Mouse (Mus musculus) cortical plate, adult 2 months (tissue): ENCODE data around the gene Gm10382.

ENCODE experiments used
- CTCF ChIP-seq: fragments of 200-500 bp; IDR thresholded peaks from 2 replicates; pipeline ENCODE4 v1.5.1; 2011; ENCODE audit warnings: mild to moderate bottlenecking, control low read depth, low read length; ENCODE audit not compliant: insufficient read depth; ENCODE audit errors: extremely low read depth
- POLR2A ChIP-seq: fragments of 200-500 bp; IDR thresholded peaks from 2 replicates; pipeline ENCODE4 v1.6.1; 2011; ENCODE audit warnings: mild to moderate bottlenecking, low read length, control low read depth; ENCODE audit not compliant: insufficient read depth; ENCODE audit errors: extremely low read depth

DNA sequence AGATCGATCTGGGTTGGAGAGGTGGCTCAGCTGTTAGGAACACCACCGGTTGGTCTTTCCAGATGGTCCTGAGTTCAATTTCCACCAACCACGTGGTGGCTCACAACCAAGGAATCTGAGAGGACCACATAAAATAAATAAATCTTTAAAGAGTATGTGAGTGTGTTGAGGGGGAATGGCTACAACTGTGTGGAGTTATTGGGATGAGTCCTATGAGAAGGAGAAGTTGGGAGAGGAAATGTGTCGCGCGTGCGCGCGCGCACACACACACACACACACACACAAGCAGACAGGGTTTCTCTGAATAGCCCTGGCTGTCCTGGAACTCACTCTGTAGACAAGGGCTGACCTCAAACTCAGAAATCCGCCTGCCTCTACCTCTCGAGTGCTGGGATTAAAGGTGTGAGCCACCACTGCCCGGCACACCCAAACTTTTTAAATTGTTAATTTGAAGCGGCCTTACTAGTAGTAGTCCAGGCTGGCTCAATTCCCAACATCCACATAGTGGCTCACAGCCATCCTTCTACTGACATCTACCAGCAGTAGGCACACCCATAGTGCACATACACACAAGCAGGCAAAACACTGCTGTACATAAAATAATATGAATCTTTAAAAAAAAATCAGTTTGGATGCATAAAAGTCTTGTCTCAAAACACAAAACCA is 18.9 kb downstream of the Gm10382 start:
- TF ChIP-seq CTCF (no peak), POLR2A (no peak)
